Mouse (Mus musculus) liver, embryonic 13.5 days (tissue): ENCODE results near the gene Mllt6. TPM values are rescaled to one million over a fixed set of nuclear protein-coding genes. Genes with fewer than 3 reads are reported as not detected.

Experiments
- ATAC-seq: fragments of 200-750 bp; cut with Nextera tagmentation; 2 replicates; pipeline ENCODE4 v1.8.0; 2017; ENCODE audit warnings: low read depth, mild to moderate bottlenecking, moderate number of reproducible peaks, moderate library complexity
- DNase-seq: peaks from one replicate; pipeline ENCODE4 v3.0.0; 2022
- H3K27ac ChIP-seq: fragments of 300-500 bp; sonication (generic); 2 replicates; pipeline ENCODE4 v1.5.1; 2015; ENCODE audit warnings: moderate library complexity, mild to moderate bottlenecking, inconsistent platforms
- H3K27me3 ChIP-seq: fragments of 300-500 bp; sonication (generic); 2 replicates; pipeline ENCODE4 v1.6.1; 2015; ENCODE audit warnings: mild to moderate bottlenecking, inconsistent platforms
- H3K36me3 ChIP-seq: fragments of 300-500 bp; sonication (generic); 2 replicates; pipeline ENCODE4 v1.6.1; 2015; ENCODE audit warnings: mild to moderate bottlenecking, inconsistent platforms
- H3K4me1 ChIP-seq: fragments of 300-500 bp; sonication (generic); replicated peaks from 2 replicates; pipeline ENCODE4 v1.6.1; 2015; ENCODE audit warnings: inconsistent platforms
- H3K4me2 ChIP-seq: fragments of 300-500 bp; sonication (generic); 2 replicates; pipeline ENCODE4 v1.6.1; 2015; ENCODE audit warnings: inconsistent platforms, mild to moderate bottlenecking, moderate library complexity
- H3K4me3 ChIP-seq: fragments of 300-500 bp; sonication (generic); replicated peaks from 2 replicates; pipeline ENCODE4 v1.5.1; 2015; ENCODE audit warnings: mild to moderate bottlenecking, inconsistent platforms
- H3K9ac ChIP-seq: fragments of 300-500 bp; sonication (generic); 2 replicates; pipeline ENCODE4 v1.6.1; 2015; ENCODE audit warnings: mild to moderate bottlenecking, inconsistent platforms
- H3K9me3 ChIP-seq: fragments of 300-500 bp; sonication (generic); replicated peaks from 2 replicates; pipeline ENCODE4 v1.6.1; 2016; ENCODE audit warnings: inconsistent platforms
- WGBS: fragments of 180-500 bp; shearing (Covaris S2); methylation state at CpG from one replicate; pipeline ENCODE4 v1.1.7; 2015; ENCODE audit not compliant: insufficient replicate concordance; 5-methylcytosine and 5-hydroxymethylcytosine counted together
- polyA plus RNA-seq: library from polyadenylated mRNA; unstranded; fragments of >200 nt; fragmentation: Nextera tagmentation; extraction: Ambion mirVana; gene quantifications from 2 replicates; pipeline ENCODE4 v1.2.1, GENCODE M21; 2015

Mllt6 gene
- polyA plus RNA-seq = 0.17 and 0.23 TPM in 2 replicates

DNA sequence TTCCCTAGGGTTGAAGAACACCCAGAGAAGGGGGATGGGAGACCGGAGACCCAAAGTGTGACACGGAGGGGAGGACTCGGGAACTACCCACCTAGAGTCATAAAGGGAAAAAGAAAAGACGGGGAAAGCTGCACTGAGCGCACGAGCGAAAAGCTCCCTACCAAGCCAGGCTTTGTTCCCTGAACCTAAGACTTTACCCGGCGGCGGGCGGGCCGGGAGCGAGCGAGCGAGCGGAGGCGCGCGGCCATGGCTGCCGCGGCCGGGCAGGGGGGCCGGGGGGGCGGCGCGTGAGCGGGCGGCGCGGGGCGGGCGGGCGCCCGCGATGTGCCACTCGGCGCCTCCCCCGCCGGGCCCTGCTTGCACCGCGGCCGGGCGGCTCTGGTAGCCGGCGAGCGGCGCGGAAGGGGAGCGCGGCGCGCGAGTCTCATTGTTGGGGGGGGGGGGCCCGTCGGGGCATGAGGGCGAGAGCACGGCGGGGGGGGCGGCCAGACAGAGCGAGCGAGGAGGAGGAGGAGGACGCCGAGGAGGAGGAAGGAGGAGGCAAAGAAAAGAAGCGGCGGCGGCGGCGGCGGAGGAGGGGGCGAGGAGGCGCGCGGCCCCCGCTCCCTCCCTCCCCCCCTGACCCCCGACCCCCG lies at the start of gene Mllt6:
Gene Mllt6, plus strand, starts transcription at position 522 of the 635 bp plus-strand sequence.
- H3K4me2 ChIP-seq = peak within 1 kb of the TSS; percentile 80
- H3K36me3 ChIP-seq = peaks cover 4% of the 10 kb centered on the region; the same call in 1 of the 2 replicates
- WGBS = under 1% methylated on average over 26 of the region's 76 CpGs
- no peak within 1 kb of the TSS for H3K27ac ChIP-seq
- 0 out of 2 replicates have a peak, but pooled peaks have one; percentile 19 for ATAC-seq
- peaks cover 88% of the 10 kb centered on the region for H3K27me3 ChIP-seq
- no peak for DNase-seq
- peak within 1 kb of the TSS; percentile 65 for H3K9ac ChIP-seq
- peaks cover 53% of the 10 kb centered on the region for H3K4me1 ChIP-seq
- H3K9me3 ChIP-seq = no peaks in the 10 kb centered on the region
- peak within 1 kb of the TSS; percentile 65 for H3K4me3 ChIP-seq

DNA sequence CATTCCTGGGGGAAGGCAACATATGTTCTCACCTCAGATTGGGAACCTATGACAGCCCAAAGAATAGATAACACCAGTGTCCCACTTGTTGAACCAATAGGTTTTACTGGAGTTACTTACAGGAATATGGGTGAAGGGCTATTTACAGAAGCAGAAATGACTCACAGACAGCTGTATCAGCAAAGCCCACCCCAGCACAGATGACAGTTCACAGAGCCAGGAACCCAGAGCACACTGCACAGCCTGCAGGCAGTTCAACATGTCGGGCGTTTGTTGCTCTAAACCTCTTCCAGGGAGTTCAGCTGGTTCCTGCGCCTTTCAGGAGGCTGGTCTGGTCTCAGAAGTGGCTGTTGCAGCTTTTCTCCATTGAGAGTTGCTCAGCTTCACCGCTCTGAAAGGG lies 47.9 kb upstream of the Mllt6 start:
- DNase-seq = no peak
- Histone ChIP-seq H3K27ac (no peak overlapping the region), H3K36me3 (no peaks in the 10 kb centered on the region), H3K4me1 (peaks cover 5% of the 10 kb centered on the region), H3K27me3 (peaks cover 39% of the 10 kb centered on the region), H3K9ac (no peak overlapping the region), H3K4me2 (no peak overlapping the region), H3K4me3 (no peak overlapping the region), H3K9me3 (no peaks in the 10 kb centered on the region)
- no peak for ATAC-seq
- 60% methylated on average over 4 of the region's 4 CpGs for WGBS

GRCm38 (mm10) chr11:97618368-97618767 lies 44.8 kb upstream of the Mllt6 start:
- Histone ChIP-seq H3K9me3 (no peaks in the 10 kb centered on the region), H3K4me3 (no peak overlapping the region), H3K27ac (no peak overlapping the region), H3K9ac (no peak overlapping the region), H3K4me1 (peaks cover 5% of the 10 kb centered on the region), H3K36me3 (no peaks in the 10 kb centered on the region), H3K4me2 (no peak overlapping the region), H3K27me3 (peaks cover 48% of the 10 kb centered on the region)
- DNase-seq (no peak), ATAC-seq (no peak; the same call in 1 of the 2 replicates)
- 41% methylated on average over 11 of the region's 11 CpGs for WGBS

GRCm38 (mm10) chr11:97619391-97619795 lies 43.8 kb upstream of the Mllt6 start:
- Histone ChIP-seq H3K36me3 (no peaks in the 10 kb centered on the region), H3K4me1 (peaks cover 5% of the 10 kb centered on the region), H3K4me3 (no peak overlapping the region), H3K9ac (no peak overlapping the region), H3K9me3 (no peaks in the 10 kb centered on the region), H3K4me2 (no peak overlapping the region), H3K27ac (no peak overlapping the region), H3K27me3 (peaks cover 57% of the 10 kb centered on the region)
- DNase-seq (no peak), ATAC-seq (no peak)
- WGBS = 39% methylated on average over 5 of the region's 5 CpGs

- 4% methylated on average over 6 of the region's 6 CpGs for WGBS
- ATAC-seq (no peak), DNase-seq (peak; percentile 24)
- H3K4me2 ChIP-seq = no peak overlapping the region
- no peak overlapping the region for H3K9ac ChIP-seq
- H3K9me3 ChIP-seq = no peaks in the 10 kb centered on the region
- H3K4me1 ChIP-seq = peaks cover 7% of the 10 kb centered on the region
- no peaks in the 10 kb centered on the region for H3K36me3 ChIP-seq
- H3K27ac ChIP-seq = no peak overlapping the region
- H3K4me3 ChIP-seq = no peak overlapping the region
- peaks cover 68% of the 10 kb centered on the region for H3K27me3 ChIP-seq
Observed at GRCm38 (mm10) chr11:97622440-97622839, 40.8 kb upstream of the Mllt6 start.

DNA sequence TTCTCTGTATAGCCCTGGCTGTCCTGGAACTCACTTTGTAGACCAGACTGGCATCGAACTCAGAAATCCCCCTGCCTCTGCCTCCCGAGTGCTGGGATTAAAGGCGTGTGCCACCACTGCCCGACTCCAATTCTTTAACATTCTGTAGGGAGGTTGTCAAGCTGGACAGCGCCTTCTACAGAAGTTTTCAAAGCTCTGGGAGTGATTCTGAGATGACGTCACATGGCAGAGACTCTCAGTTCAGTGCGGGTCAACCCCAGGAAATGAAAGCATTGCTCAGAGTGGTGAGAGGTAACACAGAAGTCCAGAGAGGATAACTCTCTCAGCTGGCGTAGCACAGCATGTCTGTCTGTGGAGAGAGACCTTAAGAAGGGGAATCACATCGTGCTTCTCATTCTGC lies 40.0 kb upstream of the Mllt6 start:
- Histone ChIP-seq H3K4me1 (peaks cover 15% of the 10 kb centered on the region), H3K36me3 (no peaks in the 10 kb centered on the region), H3K4me2 (no peak overlapping the region), H3K9me3 (no peaks in the 10 kb centered on the region), H3K9ac (no peak overlapping the region), H3K4me3 (no peak overlapping the region), H3K27me3 (peaks cover 70% of the 10 kb centered on the region), H3K27ac (no peak overlapping the region)
- no peak for DNase-seq
- 41% methylated on average over 9 of the region's 9 CpGs for WGBS
- no peak for ATAC-seq

DNA sequence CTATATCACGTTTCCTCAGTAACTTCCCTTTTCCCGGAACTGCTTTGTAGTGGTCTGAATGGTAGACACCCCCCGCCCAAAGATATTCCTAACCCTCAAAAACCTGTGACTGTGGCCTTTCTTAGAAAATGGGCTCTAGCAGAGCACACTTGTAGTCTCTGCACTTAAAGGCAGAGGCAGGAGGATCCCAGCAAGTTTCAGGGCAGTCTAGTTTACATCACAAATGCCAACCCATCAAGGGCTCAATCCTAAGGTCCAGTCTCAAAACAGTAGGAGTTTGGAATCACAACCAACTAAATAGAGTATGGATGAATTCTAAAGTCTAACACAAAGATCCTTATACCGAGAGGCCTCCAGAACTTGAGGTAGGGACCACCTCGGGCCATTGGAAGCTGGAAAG lies 37.7 kb upstream of the Mllt6 start:
- ATAC-seq = no peak

DNA sequence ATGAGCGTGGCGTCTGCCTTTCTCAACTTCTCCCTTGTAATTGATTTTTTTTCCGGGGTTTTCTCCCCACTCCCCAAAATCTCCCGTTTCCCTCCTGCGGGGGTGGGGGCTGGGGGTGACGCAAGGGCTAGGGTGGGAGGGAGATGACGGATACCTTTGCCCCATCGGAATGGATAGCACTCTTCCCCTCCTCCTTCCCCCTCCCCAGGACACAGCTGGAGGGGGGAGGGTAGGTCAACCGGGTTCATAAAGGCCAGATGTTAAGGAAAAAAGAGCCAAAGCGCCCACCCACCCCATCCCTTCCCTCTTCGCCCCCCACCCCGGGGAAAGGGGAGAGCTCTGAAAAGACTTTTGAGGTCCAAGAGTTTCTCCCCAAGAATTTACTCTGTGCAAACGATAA lies 36.8 kb upstream of the Mllt6 start:
- Histone ChIP-seq H3K27me3 (peaks cover 94% of the 10 kb centered on the region), H3K9ac (no peak overlapping the region), H3K4me1 (peaks cover 29% of the 10 kb centered on the region), H3K36me3 (no peaks in the 10 kb centered on the region), H3K4me3 (no peak overlapping the region), H3K4me2 (no peak overlapping the region), H3K9me3 (no peaks in the 10 kb centered on the region), H3K27ac (no peak overlapping the region)
- no peak for ATAC-seq
- WGBS = 23% methylated on average over 13 of the region's 13 CpGs
- DNase-seq = no peak

More for the DNA sequence above, 37.7 kb upstream of the Mllt6 start:
- Histone ChIP-seq H3K36me3 (no peaks in the 10 kb centered on the region), H3K4me3 (no peak overlapping the region), H3K4me2 (no peak overlapping the region), H3K27ac (no peak overlapping the region), H3K27me3 (peaks cover 85% of the 10 kb centered on the region), H3K4me1 (peaks cover 29% of the 10 kb centered on the region), H3K9me3 (no peaks in the 10 kb centered on the region), H3K9ac (no peak overlapping the region)
- 28% methylated on average over 5 of the region's 5 CpGs for WGBS
- no peak for DNase-seq

GRCm38 (mm10) chr11:97626850-97627249 lies 36.4 kb upstream of the Mllt6 start:
- Histone ChIP-seq H3K27me3 (peaks cover 98% of the 10 kb centered on the region), H3K9ac (no peak overlapping the region), H3K4me2 (no peak overlapping the region), H3K27ac (no peak overlapping the region), H3K9me3 (no peaks in the 10 kb centered on the region), H3K36me3 (no peaks in the 10 kb centered on the region), H3K4me3 (no peak overlapping the region), H3K4me1 (peaks cover 32% of the 10 kb centered on the region)
- DNase-seq = no peak
- WGBS = 17% methylated on average over 10 of the region's 10 CpGs
- no peak for ATAC-seq

- Histone ChIP-seq H3K4me1 (peaks cover 32% of the 10 kb centered on the region), H3K36me3 (no peaks in the 10 kb centered on the region), H3K27me3 (peaks cover 95% of the 10 kb centered on the region), H3K4me3 (peak overlapping the region; percentile 62; the same call in 1 of the 2 replicates), H3K9ac (no peak overlapping the region), H3K27ac (no peak overlapping the region), H3K9me3 (no peaks in the 10 kb centered on the region), H3K4me2 (peak overlapping the region; percentile 78; the same call in 1 of the 2 replicates)
- DNase-seq = no peak
- ATAC-seq = no peak
- WGBS = 12% methylated on average over 30 of the region's 30 CpGs
Observed at GRCm38 (mm10) chr11:97627556-97628302, 35.5 kb upstream of the Mllt6 start.

GRCm38 (mm10) chr11:97628303-97628567 lies 35.0 kb upstream of the Mllt6 start:
- peak overlapping the region; percentile 78 for H3K4me2 ChIP-seq
- DNase-seq (no peak), ATAC-seq (no peak)
- H3K4me3 ChIP-seq = peak overlapping the region; percentile 62
- peaks cover 90% of the 10 kb centered on the region for H3K27me3 ChIP-seq
- no peaks in the 10 kb centered on the region for H3K36me3 ChIP-seq
- WGBS = 3% methylated on average over 28 of the region's 28 CpGs
- H3K27ac ChIP-seq = no peak overlapping the region
- no peak overlapping the region for H3K9ac ChIP-seq
- no peaks in the 10 kb centered on the region for H3K9me3 ChIP-seq
- H3K4me1 ChIP-seq = peaks cover 32% of the 10 kb centered on the region
